Mouse (Mus musculus) C2C12 (cell line): Measurements from ENCODE around the gene Plxnd1.

Source experiments
- CTCF ChIP-seq: IDR thresholded peaks from one replicate; pipeline ENCODE4 v1.5.1; 2011; ENCODE audit not compliant: control insufficient read depth, insufficient read depth, insufficient read length
- MYOD1 ChIP-seq: IDR thresholded peaks from one replicate; pipeline ENCODE4 v1.6.1; 2011; ENCODE audit warnings: low read depth; ENCODE audit not compliant: control insufficient read depth, insufficient read length

DNA sequence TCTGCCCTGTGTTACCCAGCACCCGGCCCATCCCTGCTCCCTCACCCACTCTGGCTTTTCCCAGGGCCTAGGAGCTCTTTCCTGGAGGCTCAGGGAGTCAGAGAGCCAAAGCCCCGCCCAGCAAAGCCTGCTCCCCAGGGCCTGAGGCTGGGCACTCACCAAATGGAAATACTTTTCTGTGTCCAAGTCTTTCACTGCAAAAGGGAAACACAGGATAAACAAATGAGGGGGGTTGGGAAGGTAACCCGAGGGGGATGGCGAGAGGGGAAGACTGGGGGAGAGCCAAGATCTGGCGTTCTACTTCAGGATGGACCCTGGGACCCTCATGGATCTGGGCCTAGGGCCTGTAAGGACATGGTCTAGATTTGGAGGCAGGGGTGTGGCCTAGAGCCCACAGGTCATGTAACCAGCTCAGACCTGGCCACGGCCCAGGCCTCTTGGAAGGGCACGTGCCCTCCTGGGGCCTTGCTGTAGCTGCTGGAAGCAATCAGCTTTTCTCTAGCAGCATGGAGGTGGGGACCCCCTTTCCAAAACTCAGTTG lies 35.6 kb downstream of the Plxnd1 start:
- TF ChIP-seq CTCF (no peak), MYOD1 (no peak)
